In the genomic region with DNA sequence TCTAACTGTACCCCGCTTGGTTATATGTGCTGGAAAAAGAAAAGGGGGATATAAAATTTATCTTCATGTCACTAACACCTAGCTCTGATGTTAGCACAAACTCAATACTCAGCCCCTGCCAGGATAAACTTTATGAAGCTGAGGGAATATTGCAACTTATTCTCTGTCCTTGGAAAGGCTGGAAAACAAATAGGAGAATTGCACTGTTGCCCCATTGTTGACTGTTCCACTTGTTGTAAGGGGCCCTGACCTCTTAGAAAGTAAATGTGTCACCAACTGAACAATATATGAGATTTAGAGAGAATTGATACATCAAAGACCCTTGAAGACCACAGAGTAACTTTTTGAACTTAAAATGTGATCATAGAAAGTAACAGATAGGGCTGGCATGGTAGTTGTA, we compare ENCODE assay signal across 22 mouse cellular contexts. TPM values are rescaled to one million over a fixed set of nuclear protein-coding genes. Genes with fewer than 3 reads are reported as not detected.
DNase-seq lines count a peak whose midpoint lies in the region; ATAC-seq and TF ChIP-seq lines count a peak whose summit lies in the region.
"Had no signal": no experiment of that assay in that cellular context is flagged by ENCODE, and none has a peak within 500 bp of the region (broad histone marks: within the 10 kb centered on the region; RNA-seq: fewer than 3 reads in every experiment).

No protein-coding gene starts in this region.

- H3K27me3 ChIP-seq in liver, postnatal 0 days (ENCODE audit: insufficient read depth, low read length) = no peaks in the 10 kb centered on the region
- peaks cover 27% of the 10 kb centered on the region for H3K27me3 ChIP-seq in liver, embryonic 12.5 days (replicated peaks)
- H3K27me3 ChIP-seq in lung, postnatal 0 days (replicated peaks; ENCODE audit: insufficient read depth, low read length) = no peaks in the 10 kb centered on the region
- H3K27me3 ChIP-seq: embryonic facial prominence, embryonic 13.5 days; embryonic facial prominence, embryonic 15.5 days; forebrain, embryonic 12.5 days had no signal

- peak; percentile 70 for TF ChIP-seq EP300 in liver, postnatal 0 days (IDR thresholded peaks at IDR 0.05; ENCODE audit: low read depth)
- no peak for TF ChIP-seq EP300 in lung, postnatal 0 days (IDR thresholded peaks at IDR 0.05)

- peak overlapping the region; percentile 68 for H3K27ac ChIP-seq in liver, postnatal 0 days (ENCODE audit: low read depth)
- no peak overlapping the region for H3K27ac ChIP-seq in liver, embryonic 12.5 days
- H3K27ac ChIP-seq in lung, postnatal 0 days (ENCODE audit: low read length) = no peak overlapping the region
- H3K27ac ChIP-seq: embryonic facial prominence, embryonic 13.5 days; embryonic facial prominence, embryonic 15.5 days; forebrain, embryonic 10.5 days; forebrain, embryonic 12.5 days had no signal

- WGBS in liver, postnatal 0 days (ENCODE audit: insufficient replicate concordance) = 70% methylated on average over 1 of the region's 1 CpGs
- 71% methylated on average over 1 of the region's 1 CpGs for WGBS in liver, embryonic 12.5 days (ENCODE audit: insufficient replicate concordance)
- 72% methylated on average over 1 of the region's 1 CpGs for WGBS in lung, postnatal 0 days
- 74% methylated on average over 1 of the region's 1 CpGs for WGBS in lung, adult 2 months

- TF ChIP-seq CTCF in liver, postnatal 0 days (IDR thresholded peaks at IDR 0.05; ENCODE audit: low read depth) = no peak
- TF ChIP-seq CTCF in lung, postnatal 0 days (IDR thresholded peaks at IDR 0.05) = no peak
- no peak for TF ChIP-seq CTCF in lung, adult 2 months (IDR thresholded peaks at IDR 0.05; ENCODE audit: insufficient read depth, low read length)

- H3K4me3 ChIP-seq in liver, postnatal 0 days (ENCODE audit: low read depth, low read length) = no peak overlapping the region
- H3K4me3 ChIP-seq in liver, embryonic 12.5 days = no peak overlapping the region
- H3K4me3 ChIP-seq in lung, postnatal 0 days (ENCODE audit: low read depth, low read length) = no peak overlapping the region
- no peak overlapping the region for H3K4me3 ChIP-seq in lung, adult 2 months (replicated peaks; ENCODE audit: extremely low read depth, low read depth, low read length)
- H3K4me3 ChIP-seq: embryonic facial prominence, embryonic 13.5 days; embryonic facial prominence, embryonic 15.5 days; erythroblast, embryonic 14.5 days; forebrain, embryonic 10.5 days; forebrain, embryonic 12.5 days had no signal

- H3K4me2 ChIP-seq in liver, postnatal 0 days (ENCODE audit: low read depth, low read length) = no peak overlapping the region
- no peak overlapping the region for H3K4me2 ChIP-seq in liver, embryonic 12.5 days
- H3K4me2 ChIP-seq in lung, postnatal 0 days (replicated peaks; ENCODE audit: low read depth, low read length) = no peak overlapping the region
- H3K4me2 ChIP-seq: embryonic facial prominence, embryonic 13.5 days; embryonic facial prominence, embryonic 15.5 days; forebrain, embryonic 12.5 days had no signal

- peak; percentile 11; the same call in 1 of the 2 replicates for ATAC-seq in liver, postnatal 0 days
- no peak for ATAC-seq in liver, embryonic 12.5 days
- no peak for ATAC-seq in lung, postnatal 0 days
- ATAC-seq: forebrain, embryonic 14.5 days had no signal

- DNase-seq in liver, postnatal 0 days = no peak
- peak; percentile 36 for DNase-seq in lung, postnatal 0 days (ENCODE audit: low spot score)
- DNase-seq in lung, adult 2 months = no peak
- peak; percentile 46 for DNase-seq in lung, postnatal 36 days
- DNase-seq in lung, postnatal 14 days = no peak
- DNase-seq: adrenal gland, adult 2 months; adrenal gland, postnatal 10 days; adrenal gland, postnatal 25 days; cerebellum, adult 11 months; cerebellum, adult 18-20 months; cerebellum, adult 8-10 months; cerebellum, adult 9-11 months; cerebellum, postnatal 14 days; cerebellum, postnatal 36 days; embryo, embryonic 11 days had no signal

- no peaks in the 10 kb centered on the region for H3K9me3 ChIP-seq in liver, postnatal 0 days (ENCODE audit: low read length)
- no peaks in the 10 kb centered on the region for H3K9me3 ChIP-seq in liver, embryonic 12.5 days (replicated peaks)
- no peaks in the 10 kb centered on the region for H3K9me3 ChIP-seq in lung, postnatal 0 days (ENCODE audit: low read length)
- H3K9me3 ChIP-seq: embryonic facial prominence, embryonic 13.5 days; embryonic facial prominence, embryonic 15.5 days; forebrain, embryonic 10.5 days; forebrain, embryonic 12.5 days had no signal

- H3K36me3 ChIP-seq in liver, postnatal 0 days (replicated peaks; ENCODE audit: insufficient read depth, low read length) = no peaks in the 10 kb centered on the region
- H3K36me3 ChIP-seq in liver, embryonic 12.5 days = no peaks in the 10 kb centered on the region
- no peaks in the 10 kb centered on the region for H3K36me3 ChIP-seq in lung, postnatal 0 days (ENCODE audit: insufficient read depth, low read length)
- H3K36me3 ChIP-seq: embryonic facial prominence, embryonic 13.5 days; embryonic facial prominence, embryonic 15.5 days; forebrain, embryonic 10.5 days; forebrain, embryonic 12.5 days had no signal

- H3K9ac ChIP-seq in liver, postnatal 0 days (replicated peaks) = no peak overlapping the region
- no peak overlapping the region for H3K9ac ChIP-seq in liver, embryonic 12.5 days
- H3K9ac ChIP-seq in lung, postnatal 0 days (replicated peaks; ENCODE audit: low read depth) = no peak overlapping the region
- H3K9ac ChIP-seq: embryonic facial prominence, embryonic 13.5 days; embryonic facial prominence, embryonic 15.5 days; forebrain, embryonic 12.5 days had no signal

- no peaks in the 10 kb centered on the region; the same call in 1 of the 2 replicates for H3K4me1 ChIP-seq in liver, postnatal 0 days (ENCODE audit: insufficient read depth)
- peaks cover 9% of the 10 kb centered on the region for H3K4me1 ChIP-seq in liver, embryonic 12.5 days
- H3K4me1 ChIP-seq in lung, postnatal 0 days (ENCODE audit: insufficient read depth, low read depth, low read length) = no peaks in the 10 kb centered on the region
- H3K4me1 ChIP-seq in lung, adult 2 months (ENCODE audit: control insufficient read depth, insufficient read depth, low read length) = no peaks in the 10 kb centered on the region

- no peak for TF ChIP-seq POLR2A in lung, adult 2 months (IDR thresholded peaks at IDR 0.05; ENCODE audit: borderline replicate concordance, extremely low read depth, low read depth, low read length)

RNA-seq across cellular contexts. Expression of gene Cth, which starts 4.5 kb away (rescaled TPM):
- polyA plus RNA-seq in liver, postnatal 0 days (2015; fragmentation: Nextera tagmentation; extraction: Ambion mirVana) = 190 and 195 TPM in 2 replicates
- polyA plus RNA-seq in liver, embryonic 12.5 days (2016; fragmentation: Nextera tagmentation; extraction: Ambion mirVana) = 23.5 and 24.9 TPM in 2 replicates
- polyA plus RNA-seq in lung, postnatal 0 days (2015; fragmentation: Nextera tagmentation; extraction: Ambion mirVana) = 6.4 and 6.9 TPM in 2 replicates
- polyA plus RNA-seq in lung, adult 2 months (2012; rRNA removed) = 3.4 and 4.4 TPM in 2 replicates
- polyA plus RNA-seq: erythroblast, embryonic 14.5 days had no signal

RNA-seq across cellular contexts. Expression of gene Ankrd13c, which starts 17.6 kb away (rescaled TPM):
- polyA plus RNA-seq in liver, postnatal 0 days (2015; fragmentation: Nextera tagmentation; extraction: Ambion mirVana) = 6.8 and 6.9 TPM in 2 replicates
- 24.1 and 25.4 TPM in 2 replicates for polyA plus RNA-seq in liver, embryonic 12.5 days (2016; fragmentation: Nextera tagmentation; extraction: Ambion mirVana)
- polyA plus RNA-seq in lung, postnatal 0 days (2015; fragmentation: Nextera tagmentation; extraction: Ambion mirVana) = 13.8 and 17.0 TPM in 2 replicates
- polyA plus RNA-seq in lung, adult 2 months (2012; rRNA removed) = 18.3 and 27.6 TPM in 2 replicates

Comparison
In these comparisons a context has a peak if more than half of its experiments do, and no peak if none do; other contexts are left out.
1. DNase-seq: peak in lung, postnatal 0 days (single experiment) and lung, postnatal 36 days (single experiment); none in liver, postnatal 0 days (single experiment), lung, adult 2 months (single experiment) and lung, postnatal 14 days (single experiment).